Mouse (Mus musculus) thymus, adult 2 months (tissue): ENCODE measurements around the gene Ramp3.

Experiments
- CTCF ChIP-seq: fragments of 200-500 bp; IDR thresholded peaks from 2 replicates; pipeline ENCODE4 v1.5.1; 2012; ENCODE audit warnings: mild to moderate bottlenecking, control low read depth, low read length, moderate library complexity, borderline replicate concordance; ENCODE audit not compliant: control insufficient read depth, poor library complexity, insufficient read depth; ENCODE audit errors: extremely low read depth
- POLR2A ChIP-seq: fragments of 200-500 bp; IDR thresholded peaks from 2 replicates; pipeline ENCODE4 v1.6.1; 2012; ENCODE audit warnings: mild to moderate bottlenecking, low read length, control low read depth, moderate library complexity; ENCODE audit not compliant: control insufficient read depth, poor library complexity, insufficient read depth; ENCODE audit errors: extremely low read depth

GRCm38 (mm10) chr11:6636150-6636549 is 22.2 kb upstream of the Ramp3 start:
- TF ChIP-seq CTCF, result 0 out of 2 replicates have a peak, but pooled peaks have one; percentile 21
- no peak for TF ChIP-seq POLR2A
